Mouse (Mus musculus): Measurements from ENCODE around the gene Vmn1r29. TPM values are rescaled to one million over a fixed set of nuclear protein-coding genes. Genes with fewer than 3 reads are reported as not detected.
"Not testable (repeated sequence)": the region's sequence is repeated elsewhere in the genome, so short reads cannot be mapped to it uniquely, and the experiment has no call there.

The Vmn1r29 gene
- not detected in 3 replicates for total RNA-seq (2017)

DNA sequence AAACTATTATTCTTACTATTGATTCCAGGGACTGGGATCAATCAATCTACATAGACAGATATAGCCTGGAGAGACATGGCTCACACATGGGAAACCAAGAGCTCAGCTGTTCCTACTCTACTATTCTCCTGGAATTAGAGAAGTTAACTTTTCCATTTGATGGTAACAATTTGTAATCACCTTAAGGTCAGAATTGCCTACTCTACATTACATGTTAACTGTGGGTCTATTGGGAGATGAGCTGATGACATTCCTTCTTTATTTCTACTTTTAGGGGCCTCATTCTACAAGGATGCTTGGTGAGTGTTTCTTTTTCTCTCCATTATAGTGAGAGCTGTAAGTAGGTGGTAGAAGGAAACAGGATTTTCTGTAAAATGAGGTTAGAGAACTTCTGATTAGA is at the start of gene Vmn1r29:
Gene Vmn1r29 (plus strand): TSS at position 301 of the 400 bp plus-strand sequence.
- ATAC-seq (replicated peaks; ENCODE audit: insufficient number of reproducible peaks, low FRiP score, low TSS enrichment, poor library complexity, severe bottlenecking): no peak

DNA sequence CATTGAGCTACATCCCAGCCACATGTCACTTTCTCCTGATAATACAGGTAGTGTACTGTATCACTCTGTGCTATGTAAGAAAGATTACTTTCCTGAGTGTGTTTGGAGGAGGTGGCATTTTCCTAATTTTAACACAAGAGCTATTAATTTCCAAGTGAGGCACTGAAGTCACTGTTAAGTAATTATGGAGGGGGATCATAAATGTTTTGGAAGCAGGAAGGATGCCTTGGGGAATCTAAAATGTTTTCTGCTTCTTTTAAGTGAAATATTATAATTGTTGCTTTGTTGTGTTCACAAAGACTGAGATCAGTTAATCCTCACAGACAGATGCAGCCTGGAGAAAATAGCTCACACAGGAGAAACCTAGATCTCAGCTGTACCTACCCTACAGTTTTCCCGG is 39.6 kb upstream of the Vmn1r29 start, which contains the start of gene Vmn1r28:
Gene Vmn1r28 (plus strand): TSS at position 301 of the 400 bp plus-strand sequence.
- no peak for ATAC-seq (replicated peaks; ENCODE audit: insufficient number of reproducible peaks, low FRiP score, low TSS enrichment, poor library complexity, severe bottlenecking)

DNA sequence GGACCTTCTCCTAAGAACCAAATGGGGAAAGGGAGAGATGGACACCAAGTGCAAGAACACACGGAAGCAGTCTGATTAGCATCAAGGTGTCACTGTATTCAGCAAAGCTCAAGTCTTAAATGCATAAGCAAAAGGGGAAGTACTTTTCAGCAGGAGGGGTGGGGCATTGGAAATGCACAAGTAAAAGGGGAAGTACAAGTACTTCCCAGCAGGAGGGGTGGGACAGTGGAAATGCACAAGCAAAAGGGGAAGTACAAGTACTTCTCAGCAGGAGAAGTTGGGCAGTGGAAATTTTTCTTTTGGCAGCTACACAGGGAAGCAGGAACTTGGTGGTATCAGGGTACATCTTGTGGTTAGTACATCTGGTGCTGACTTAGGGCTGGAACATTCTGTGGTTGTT is 21.7 kb upstream of the Vmn1r29 start:
- not testable (repeated sequence) for ATAC-seq (replicated peaks; ENCODE audit: insufficient number of reproducible peaks, low FRiP score, low TSS enrichment, poor library complexity, severe bottlenecking)

DNA sequence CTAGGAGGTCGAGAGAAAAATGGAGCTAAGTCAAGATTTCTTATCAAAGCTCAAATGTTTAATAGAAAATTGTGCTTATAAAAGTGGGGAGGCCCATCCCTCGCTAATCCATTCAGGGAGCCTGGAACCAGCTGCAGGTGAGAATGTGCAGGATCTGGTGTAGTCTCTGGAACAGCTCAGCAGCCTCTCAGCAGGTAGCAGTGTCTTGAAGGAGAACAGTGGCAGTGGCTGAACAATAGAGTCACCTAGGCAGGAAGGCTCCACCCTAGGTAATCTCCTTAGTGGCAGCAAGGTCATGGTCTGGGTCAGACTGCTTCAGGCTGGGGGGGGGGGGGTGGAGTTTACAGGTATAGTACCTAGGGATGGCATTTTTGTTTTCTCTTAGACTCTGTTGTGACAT is 9.1 kb upstream of the Vmn1r29 start:
- no peak for ATAC-seq (replicated peaks; ENCODE audit: insufficient number of reproducible peaks, low FRiP score, low TSS enrichment, poor library complexity, severe bottlenecking)

DNA sequence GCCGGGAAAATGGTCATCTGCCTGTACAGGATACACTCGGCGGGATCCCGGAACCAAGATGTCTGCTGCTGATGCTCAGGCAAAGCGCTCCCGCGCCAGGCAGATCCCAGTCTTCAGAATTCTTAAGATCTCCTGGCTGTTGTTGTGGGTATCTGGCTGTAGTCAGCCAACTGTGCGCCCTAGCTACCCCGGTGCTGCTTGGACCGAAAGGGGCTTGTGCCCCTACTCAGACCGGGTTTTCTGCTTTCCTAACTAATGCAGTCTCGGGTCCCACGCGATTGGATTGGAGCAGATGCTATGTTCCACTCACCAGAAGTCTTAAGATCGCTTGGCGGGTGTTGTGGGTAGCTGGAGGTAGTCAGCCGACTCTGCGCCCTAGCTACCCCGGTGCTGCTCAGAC is 2.8 kb upstream of the Vmn1r29 start:
- not testable (repeated sequence) for ATAC-seq (replicated peaks; ENCODE audit: insufficient number of reproducible peaks, low FRiP score, low TSS enrichment, poor library complexity, severe bottlenecking)

DNA sequence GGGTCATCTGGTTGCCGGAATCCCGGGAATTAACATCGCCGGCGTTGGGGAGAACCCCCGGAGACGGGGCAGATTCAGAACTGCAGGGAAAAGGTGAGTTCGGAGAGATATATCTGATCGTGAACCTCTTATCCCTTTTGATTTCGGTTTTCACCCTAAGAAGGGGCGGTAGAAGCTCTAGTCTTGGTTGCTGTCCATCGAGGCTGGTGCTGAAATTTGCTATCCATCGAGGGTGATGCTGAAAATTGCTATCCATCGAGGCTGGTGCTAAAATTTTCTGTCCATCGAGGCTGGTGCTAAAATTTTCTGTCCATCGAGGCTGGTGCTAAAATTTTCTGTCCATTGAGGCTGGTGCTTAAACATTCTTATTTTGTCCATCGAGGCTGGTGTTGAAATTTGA is 29.3 kb downstream of the Vmn1r29 start:
- not testable (repeated sequence) for ATAC-seq (replicated peaks; ENCODE audit: insufficient number of reproducible peaks, low FRiP score, low TSS enrichment, poor library complexity, severe bottlenecking)

Other genes starting within 250 kb of the Vmn1r29 start
- gene Vmn1r27, start 82.7 kb upstream of the Vmn1r29 start, total RNA-seq (2017): not detected in 3 replicates
- gene Vmn1r28, start 39.5 kb upstream of the Vmn1r29 start, total RNA-seq (2017): not detected in 3 replicates
- not detected in 3 replicates for gene Vmn1r30, start 141.8 kb downstream of the Vmn1r29 start, total RNA-seq (2017)
- gene Vmn1r31, start 173.8 kb downstream of the Vmn1r29 start, total RNA-seq (2017): not detected in 3 replicates